Mouse (Mus musculus): ENCODE results near the gene Mast4. TPM values are rescaled to one million over a fixed set of nuclear protein-coding genes. Genes with fewer than 3 reads are reported as not detected.

Gene Mast4
- total and polyA plus RNA-seq, 3 experiments, result 2.7 to 7.0 TPM; not detected in 1

DNA sequence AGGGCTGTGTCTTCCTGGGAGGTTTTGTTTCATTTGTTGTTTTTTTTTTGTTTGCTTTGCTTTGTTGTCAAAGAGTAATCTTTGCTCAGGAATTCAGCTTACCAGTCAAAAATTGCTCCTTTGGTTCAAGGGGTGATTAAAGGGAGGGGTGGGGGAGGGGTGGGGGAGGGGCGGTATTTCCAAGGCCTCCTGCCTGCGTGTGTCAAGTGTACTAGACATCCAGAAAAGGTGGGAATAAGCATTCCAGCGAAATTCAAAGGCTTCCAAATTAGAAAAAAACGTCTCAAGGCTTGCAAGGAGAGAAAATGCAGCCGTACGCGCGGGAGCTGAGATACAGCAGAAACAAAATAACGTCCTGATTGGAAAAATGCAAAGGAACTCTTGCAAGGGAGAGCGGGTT is 636.0 kb downstream of the Mast4 start:
- H3K9ac ChIP-seq (ENCODE audit: control insufficient read depth, low read depth, low read length, poor library complexity, severe bottlenecking), result no peak overlapping the region
- TF ChIP-seq ZC3H11A (IDR thresholded peaks at IDR 0.05; ENCODE audit: low read depth, low read length), result no peak
- TF ChIP-seq MEF2A (IDR thresholded peaks at IDR 0.05; ENCODE audit: extremely low read depth, insufficient replicate concordance, low read depth, low read length, poor library complexity, severe bottlenecking), result no peak
- TF ChIP-seq GATA1 (IDR thresholded peaks at IDR 0.05; ENCODE audit: low read depth, low read length), result no peak
- TF ChIP-seq USF2 (IDR thresholded peaks at IDR 0.05; ENCODE audit: borderline replicate concordance in 1 of 2, insufficient read depth in 1 of 2, low read depth in 1 of 2, low read length in 2 of 2), result no peak
- TF ChIP-seq NRF1 (IDR thresholded peaks at IDR 0.05; ENCODE audit: insufficient read depth, low read depth, low read length, poor library complexity, severe bottlenecking), result no peak
- no peak for TF ChIP-seq ELF1 (IDR thresholded peaks at IDR 0.05; ENCODE audit: low read depth, low read length)
- TF ChIP-seq KAT2A (conservative IDR thresholded peaks at IDR 0.05; ENCODE audit: low read depth, low read length), result no peak
- no peak for TF ChIP-seq GABPA (IDR thresholded peaks at IDR 0.05; ENCODE audit: low read depth, low read length)
- TF ChIP-seq MAZ (IDR thresholded peaks at IDR 0.05; ENCODE audit: low read depth, low read length), result no peak
- no peak for TF ChIP-seq USF1 (IDR thresholded peaks at IDR 0.05; ENCODE audit: low read depth, low read length)
- TF ChIP-seq TCF12 (IDR thresholded peaks at IDR 0.05; ENCODE audit: low read depth, low read length), result no peak
- no peaks in the 10 kb centered on the region for H3K79me2 ChIP-seq (ENCODE audit: control insufficient read depth, insufficient read depth, low read length, poor library complexity)
- H3K36me3 ChIP-seq (ENCODE audit: control insufficient read depth in 1 of 2, insufficient read depth in 2 of 2, low read length in 2 of 2), result peaks cover 0 to 22% of the 10 kb centered on the region in 2 experiments; a peak in 2 of 4 replicates
- H3K4me1 ChIP-seq (ENCODE audit: control insufficient read depth in 1 of 2, insufficient read depth in 2 of 2, low read length in 2 of 2), result peaks cover 2 to 26% of the 10 kb centered on the region in 2 experiments; a peak in 3 of 4 replicates
- DNase-seq (ENCODE audit: low read depth, low spot score), result no peak
- no peak overlapping the region for H3K4me3 ChIP-seq (ENCODE audit: control insufficient read depth in 1 of 2, insufficient read depth in 1 of 2, low read depth in 2 of 2, low read length in 2 of 2)
- H3K9me3 ChIP-seq (replicated peaks; ENCODE audit: insufficient read depth, low read length), result no peaks in the 10 kb centered on the region
- H3K27ac ChIP-seq (ENCODE audit: control insufficient read depth, low read depth, low read length), result no peak overlapping the region
- no peaks in the 10 kb centered on the region for H3K27me3 ChIP-seq (ENCODE audit: control insufficient read depth in 1 of 2, insufficient read depth in 2 of 2, low read length in 2 of 2)

DNA sequence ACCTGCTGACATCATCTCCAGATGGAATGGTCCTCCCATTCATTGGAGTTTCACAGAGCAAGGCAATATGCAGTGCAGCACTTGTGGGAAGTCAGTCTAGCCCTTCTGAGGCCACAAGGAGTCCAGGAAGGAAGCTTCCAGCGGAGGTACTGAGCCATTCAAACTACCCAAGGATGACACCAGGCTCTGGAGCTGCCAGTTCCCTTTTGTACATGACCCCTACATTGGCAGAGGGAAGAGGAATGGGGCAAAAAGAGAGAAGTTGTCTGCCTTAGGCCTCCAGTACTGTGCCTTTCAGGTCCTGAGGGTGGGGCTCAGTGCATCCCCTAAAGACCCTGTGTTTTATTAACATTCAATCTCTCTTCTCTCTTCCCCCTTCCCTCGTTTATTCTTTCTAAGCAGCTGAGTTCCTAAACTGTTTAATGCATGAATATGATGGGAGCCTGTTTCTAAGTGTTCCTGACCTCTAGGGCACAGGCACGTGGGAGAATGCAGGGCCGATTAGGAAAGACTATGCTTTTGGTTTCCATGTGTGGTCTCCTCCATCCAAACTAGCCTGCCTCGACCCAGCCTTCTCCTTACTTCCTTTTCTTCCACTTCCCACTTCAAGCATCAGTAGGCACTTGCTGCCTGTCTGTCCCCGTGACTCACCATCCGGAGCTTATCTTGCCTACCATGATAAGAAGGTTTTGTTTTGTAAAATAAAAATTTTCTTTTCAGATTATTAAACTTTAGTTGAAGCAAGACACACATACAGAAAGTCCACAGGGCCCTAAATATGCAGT is 639.0 kb downstream of the Mast4 start:
- H3K27me3 ChIP-seq (ENCODE audit: control insufficient read depth in 1 of 2, insufficient read depth in 2 of 2, low read length in 2 of 2), result no peaks in the 10 kb centered on the region
- H3K4me3 ChIP-seq (ENCODE audit: control insufficient read depth in 1 of 2, insufficient read depth in 1 of 2, low read depth in 2 of 2, low read length in 2 of 2), result peak overlapping the region; percentile 9 to 34
- H3K79me2 ChIP-seq (ENCODE audit: control insufficient read depth, insufficient read depth, low read length, poor library complexity), result no peaks in the 10 kb centered on the region
- peaks cover 5 to 43% of the 10 kb centered on the region in 2 experiments for H3K4me1 ChIP-seq (ENCODE audit: control insufficient read depth in 1 of 2, insufficient read depth in 2 of 2, low read length in 2 of 2)
- peak overlapping the region; percentile 86 for H3K27ac ChIP-seq (ENCODE audit: control insufficient read depth, low read depth, low read length)
- peak overlapping the region; percentile 42 for H3K9ac ChIP-seq (ENCODE audit: control insufficient read depth, low read depth, low read length, poor library complexity, severe bottlenecking)
- peak; percentile 85 for DNase-seq (ENCODE audit: low read depth, low spot score)
- peaks cover 0 to 33% of the 10 kb centered on the region in 2 experiments; a peak in 2 of 4 replicates for H3K36me3 ChIP-seq (ENCODE audit: control insufficient read depth in 1 of 2, insufficient read depth in 2 of 2, low read length in 2 of 2)
- H3K9me3 ChIP-seq (replicated peaks; ENCODE audit: insufficient read depth, low read length), result no peaks in the 10 kb centered on the region
- TF ChIP-seq MXI1 (IDR thresholded peaks at IDR 0.05; ENCODE audit: low read depth, low read length), result peak; percentile 55; the same call in 1 of the 2 replicates
- no peak for TF ChIP-seq E2F4 (IDR thresholded peaks at IDR 0.05; ENCODE audit: borderline replicate concordance, low read depth, low read length)
- peak; percentile 65; the same call in 1 of the 2 replicates for TF ChIP-seq MYC (IDR thresholded peaks at IDR 0.05; ENCODE audit: low read depth, low read length)
- peak; percentile 96 for TF ChIP-seq GATA1 (IDR thresholded peaks at IDR 0.05; ENCODE audit: low read depth, low read length)
- no peak for TF ChIP-seq CTCF (IDR thresholded peaks at IDR 0.05 in 2 of 3, conservative IDR thresholded peaks at IDR 0.05 in 1 of 3; ENCODE audit: control insufficient read depth in 1 of 3, insufficient read depth in 1 of 3, low read depth in 2 of 3, low read length in 3 of 3, poor library complexity in 1 of 3, severe bottlenecking in 1 of 3)
- TF ChIP-seq MYB (IDR thresholded peaks at IDR 0.05; ENCODE audit: low read depth, low read length), result no peak
- TF ChIP-seq UBTF (IDR thresholded peaks at IDR 0.05; ENCODE audit: borderline replicate concordance, insufficient read depth, low read depth, low read length), result no peak
- TF ChIP-seq ZKSCAN1 (IDR thresholded peaks at IDR 0.05; ENCODE audit: low read depth, low read length), result no peak
- no peak for TF ChIP-seq TBP (IDR thresholded peaks at IDR 0.05; ENCODE audit: low read depth, low read length)
- no peak for TF ChIP-seq SMC3 (IDR thresholded peaks at IDR 0.05; ENCODE audit: low read depth, low read length)
- no peak for TF ChIP-seq ELF1 (IDR thresholded peaks at IDR 0.05; ENCODE audit: low read depth, low read length)
- TF ChIP-seq CHD1 (IDR thresholded peaks at IDR 0.05; ENCODE audit: low read depth, low read length), result no peak
- TF ChIP-seq ZNF384 (IDR thresholded peaks at IDR 0.05; ENCODE audit: low read depth, low read length), result peak; percentile 54
- TF ChIP-seq HCFC1 (IDR thresholded peaks at IDR 0.05; ENCODE audit: low read depth, low read length), result no peak
- TF ChIP-seq TAL1 (IDR thresholded peaks at IDR 0.05; ENCODE audit: low read length), result 0 out of 2 replicates have a peak, but pooled peaks have one; percentile 23
- TF ChIP-seq POLR2AphosphoS5 (IDR thresholded peaks at IDR 0.05; ENCODE audit: borderline replicate concordance, low read depth, low read length), result no peak
- TF ChIP-seq NRF1 (IDR thresholded peaks at IDR 0.05; ENCODE audit: insufficient read depth, low read depth, low read length, poor library complexity, severe bottlenecking), result no peak
- TF ChIP-seq POLR2A (IDR thresholded peaks at IDR 0.05; ENCODE audit: control insufficient read depth in 1 of 2, insufficient read depth in 1 of 2, low read depth in 1 of 2, low read length in 2 of 2, poor library complexity in 1 of 2), result peak in 1 of 2 experiments; percentile 25; a peak in 1 of 4 replicates
- no peak for TF ChIP-seq GABPA (IDR thresholded peaks at IDR 0.05; ENCODE audit: low read depth, low read length)
- TF ChIP-seq CHD2 (IDR thresholded peaks at IDR 0.05; ENCODE audit: low read length), result no peak
- no peak for TF ChIP-seq KAT2A (conservative IDR thresholded peaks at IDR 0.05; ENCODE audit: low read depth, low read length)
- no peak for TF ChIP-seq USF2 (IDR thresholded peaks at IDR 0.05; ENCODE audit: borderline replicate concordance in 1 of 2, insufficient read depth in 1 of 2, low read depth in 1 of 2, low read length in 2 of 2)

Measured in MEL (cell line).